29 mouse cellular contexts compared by ENCODE assay signal in genomic region chr7:141003248-141004010, GRCm38 (mm10). TPM values are rescaled to one million over a fixed set of nuclear protein-coding genes. Genes with fewer than 3 reads are reported as not detected.
DNase-seq lines count a peak whose midpoint lies in the region; ATAC-seq and TF ChIP-seq lines count a peak whose summit lies in the region.
"Had no signal": no experiment of that assay in that cellular context is flagged by ENCODE, and none has a peak within 500 bp of the region (broad histone marks: within the 10 kb centered on the region; RNA-seq: fewer than 3 reads in every experiment).

No protein-coding gene starts in this region.

- DNase-seq in liver, postnatal 0 days, result no peak
- peak; percentile 81 for DNase-seq in gonadal fat pad, adult 2 months (ENCODE audit: low read depth)
- DNase-seq in urinary bladder, postnatal 14 days (ENCODE audit: low spot score), result no peak
- DNase-seq: adrenal gland, adult 8-10 months; adrenal gland, postnatal 14 days; adrenal gland, postnatal 36 days; B cell, adult 2 months; cerebellum, adult 11 months; cerebellum, adult 18-20 months; cerebellum, adult 8-10 months; cerebellum, adult 9-11 months; cerebellum, postnatal 14 days; cerebellum, postnatal 36 days; embryo, embryonic 11 days; forebrain, postnatal 0 days had no signal

- ATAC-seq in liver, postnatal 0 days, result no peak
- ATAC-seq in liver, embryonic 12.5 days, result no peak
- ATAC-seq: activated CD4-positive, CD25-positive, alpha-beta regulatory T cell, adult 4 months; CD4-positive, CD25-positive, alpha-beta regulatory T cell, adult 4 months; forebrain, embryonic 13.5 days; forebrain, embryonic 15.5 days; forebrain, postnatal 0 days; Patski had no signal

- H3K9me3 ChIP-seq in liver, postnatal 0 days (ENCODE audit: low read length), result no peaks in the 10 kb centered on the region
- H3K9me3 ChIP-seq in liver, embryonic 12.5 days (replicated peaks), result no peaks in the 10 kb centered on the region
- H3K9me3 ChIP-seq: embryonic facial prominence, embryonic 13.5 days; embryonic facial prominence, embryonic 15.5 days; forebrain, embryonic 13.5 days; forebrain, embryonic 15.5 days; G1E had no signal

- no peak for TF ChIP-seq EP300 in liver, postnatal 0 days (IDR thresholded peaks at IDR 0.05; ENCODE audit: low read depth)

- H3K27ac ChIP-seq in liver, postnatal 0 days (ENCODE audit: low read depth), result peak overlapping the region; percentile 29; the same call in 1 of the 2 replicates
- H3K27ac ChIP-seq in liver, embryonic 12.5 days, result no peak overlapping the region
- peak overlapping the region; percentile 33; the same call in 1 of the 2 replicates for H3K27ac ChIP-seq in bone marrow, adult 2 months (ENCODE audit: control insufficient read depth, insufficient read depth, low read depth, low read length, poor library complexity)
- H3K27ac ChIP-seq: embryonic facial prominence, embryonic 13.5 days; embryonic facial prominence, embryonic 15.5 days; forebrain, embryonic 13.5 days; forebrain, embryonic 15.5 days had no signal

- H3K4me2 ChIP-seq in liver, postnatal 0 days (ENCODE audit: low read depth, low read length), result no peak overlapping the region
- H3K4me2 ChIP-seq in liver, embryonic 12.5 days, result no peak overlapping the region
- H3K4me2 ChIP-seq: embryonic facial prominence, embryonic 13.5 days; embryonic facial prominence, embryonic 15.5 days; forebrain, embryonic 13.5 days; forebrain, embryonic 15.5 days had no signal

- H3K36me3 ChIP-seq in liver, postnatal 0 days (replicated peaks; ENCODE audit: insufficient read depth, low read length), result no peaks in the 10 kb centered on the region
- H3K36me3 ChIP-seq in liver, embryonic 12.5 days, result no peaks in the 10 kb centered on the region
- H3K36me3 ChIP-seq: embryonic facial prominence, embryonic 13.5 days; embryonic facial prominence, embryonic 15.5 days; forebrain, embryonic 15.5 days; G1E had no signal

- H3K9ac ChIP-seq in liver, postnatal 0 days (replicated peaks), result no peak overlapping the region
- H3K9ac ChIP-seq in liver, embryonic 12.5 days, result no peak overlapping the region
- H3K9ac ChIP-seq: embryonic facial prominence, embryonic 13.5 days; embryonic facial prominence, embryonic 15.5 days; forebrain, embryonic 13.5 days; forebrain, embryonic 15.5 days; forebrain, postnatal 0 days had no signal

- H3K4me3 ChIP-seq in liver, postnatal 0 days (ENCODE audit: low read depth, low read length), result no peak overlapping the region
- H3K4me3 ChIP-seq in liver, embryonic 12.5 days, result no peak overlapping the region
- H3K4me3 ChIP-seq in bone marrow, adult 2 months (replicated peaks; ENCODE audit: control insufficient read depth, low read depth, low read length), result no peak overlapping the region
- H3K4me3 ChIP-seq: embryonic facial prominence, embryonic 13.5 days; embryonic facial prominence, embryonic 15.5 days; erythroblast, embryonic 14.5 days; forebrain, embryonic 13.5 days; forebrain, embryonic 15.5 days had no signal

- peaks cover 9% of the 10 kb centered on the region for H3K4me1 ChIP-seq in liver, postnatal 0 days (ENCODE audit: insufficient read depth)
- H3K4me1 ChIP-seq in liver, embryonic 12.5 days, result peaks cover 6% of the 10 kb centered on the region
- H3K4me1 ChIP-seq in bone marrow, adult 2 months (ENCODE audit: control insufficient read depth, insufficient read depth, low read length), result peaks cover 3% of the 10 kb centered on the region; the same call in 1 of the 2 replicates
- H3K4me1 ChIP-seq: forebrain, embryonic 13.5 days; forebrain, embryonic 15.5 days had no signal

- H3K27me3 ChIP-seq in liver, postnatal 0 days (ENCODE audit: insufficient read depth, low read length), result no peaks in the 10 kb centered on the region
- no peaks in the 10 kb centered on the region for H3K27me3 ChIP-seq in liver, embryonic 12.5 days (replicated peaks)
- H3K27me3 ChIP-seq: embryonic facial prominence, embryonic 13.5 days; embryonic facial prominence, embryonic 15.5 days; forebrain, embryonic 13.5 days; forebrain, embryonic 15.5 days; Patski had no signal

- 75% methylated on average over 5 of the region's 5 CpGs for WGBS in liver, postnatal 0 days (ENCODE audit: insufficient replicate concordance)
- WGBS in liver, embryonic 12.5 days (ENCODE audit: insufficient replicate concordance), result 61% methylated on average over 5 of the region's 5 CpGs
- WGBS in bone marrow, adult 2 months, result 77% methylated on average over 5 of the region's 5 CpGs

- no peak for TF ChIP-seq CTCF in liver, postnatal 0 days (IDR thresholded peaks at IDR 0.05; ENCODE audit: low read depth)
- no peak for TF ChIP-seq CTCF in bone marrow, adult 2 months (IDR thresholded peaks at IDR 0.05; ENCODE audit: control insufficient read depth, insufficient read depth, low read length)

- TF ChIP-seq POLR2A in bone marrow, adult 2 months (IDR thresholded peaks at IDR 0.05; ENCODE audit: borderline replicate concordance, control insufficient read depth, low read depth, low read length), result no peak

RNA-seq across cellular contexts. Expression of gene Ifitm3, which starts 7.1 kb away (rescaled TPM):
- 295 and 298 TPM in 2 replicates for polyA plus RNA-seq in liver, postnatal 0 days (2015; fragmentation: Nextera tagmentation; extraction: Ambion mirVana)
- 35.7 TPM in 2 replicates for polyA plus RNA-seq in liver, embryonic 12.5 days (2016; fragmentation: Nextera tagmentation; extraction: Ambion mirVana)
- 166 and 209 TPM in 2 replicates for polyA plus RNA-seq in bone marrow, adult 2 months (2011; ENCODE audit: insufficient read depth, insufficient read length, low replicate concordance, missing spikeins)
- 421 and 433 TPM in 2 replicates for polyA plus RNA-seq in gonadal fat pad, adult 2 months (2012; rRNA removed)
- polyA plus RNA-seq: G1E had no signal

RNA-seq across cellular contexts. Expression of gene Ifitm6, which starts 14.3 kb away (rescaled TPM):
- polyA plus RNA-seq in liver, postnatal 0 days (2015; fragmentation: Nextera tagmentation; extraction: Ambion mirVana), result 53.6 and 54.4 TPM in 2 replicates
- 1.4 and 2.7 TPM in 2 replicates for polyA plus RNA-seq in liver, embryonic 12.5 days (2016; fragmentation: Nextera tagmentation; extraction: Ambion mirVana)
- 195 and 524 TPM in 2 replicates for polyA plus RNA-seq in bone marrow, adult 2 months (2011; ENCODE audit: insufficient read depth, insufficient read length, low replicate concordance, missing spikeins)
- 10.2 and 16.1 TPM in 2 replicates for polyA plus RNA-seq in gonadal fat pad, adult 2 months (2012; rRNA removed)
- polyA plus RNA-seq: CD4-positive, CD25-positive, alpha-beta regulatory T cell, adult 4 months; embryonic facial prominence, embryonic 11.5 days; erythroblast, embryonic 14.5 days; forebrain, embryonic 11.5 days; forebrain, embryonic 13.5 days; forebrain, embryonic 15.5 days; G1E had no signal

RNA-seq across cellular contexts. Expression of gene Gm17387, which starts 25.5 kb away (rescaled TPM):
- polyA plus RNA-seq in liver, postnatal 0 days (2015; fragmentation: Nextera tagmentation; extraction: Ambion mirVana), result not detected in 2 replicates
- not detected in 2 replicates for polyA plus RNA-seq in liver, embryonic 12.5 days (2016; fragmentation: Nextera tagmentation; extraction: Ambion mirVana)
- not detected in 2 replicates for polyA plus RNA-seq in bone marrow, adult 2 months (2011; ENCODE audit: insufficient read depth, insufficient read length, low replicate concordance, missing spikeins)
- not detected in 2 replicates for polyA plus RNA-seq in gonadal fat pad, adult 2 months (2012; rRNA removed)
- polyA plus RNA-seq: activated CD4-positive, CD25-positive, alpha-beta regulatory T cell, adult 4 months; brain, embryonic 14.5 days; CD4-positive, CD25-positive, alpha-beta regulatory T cell, adult 4 months; embryonic facial prominence, embryonic 11.5 days; embryonic facial prominence, embryonic 13.5 days; embryonic facial prominence, embryonic 15.5 days; erythroblast, embryonic 14.5 days; forebrain, embryonic 11.5 days; forebrain, embryonic 13.5 days; forebrain, embryonic 15.5 days; forebrain, postnatal 0 days; G1E; Patski had no signal

RNA-seq across cellular contexts. Expression of gene Ifitm1, which starts 36.4 kb away (rescaled TPM):
- 33.4 and 38.6 TPM in 2 replicates for polyA plus RNA-seq in liver, postnatal 0 days (2015; fragmentation: Nextera tagmentation; extraction: Ambion mirVana)
- polyA plus RNA-seq in liver, embryonic 12.5 days (2016; fragmentation: Nextera tagmentation; extraction: Ambion mirVana), result 19.5 and 23.4 TPM in 2 replicates
- 32.8 and 82.9 TPM in 2 replicates for polyA plus RNA-seq in bone marrow, adult 2 months (2011; ENCODE audit: insufficient read depth, insufficient read length, low replicate concordance, missing spikeins)
- 73.9 and 89.5 TPM in 2 replicates for polyA plus RNA-seq in gonadal fat pad, adult 2 months (2012; rRNA removed)
- polyA plus RNA-seq: CD4-positive, CD25-positive, alpha-beta regulatory T cell, adult 4 months; G1E had no signal

RNA-seq across cellular contexts. Expression of gene Ifitm2, which starts 47.6 kb away (rescaled TPM):
- polyA plus RNA-seq in liver, postnatal 0 days (2015; fragmentation: Nextera tagmentation; extraction: Ambion mirVana), result 798 and 816 TPM in 2 replicates
- polyA plus RNA-seq in liver, embryonic 12.5 days (2016; fragmentation: Nextera tagmentation; extraction: Ambion mirVana), result 355 TPM in 2 replicates
- polyA plus RNA-seq in bone marrow, adult 2 months (2011; ENCODE audit: insufficient read depth, insufficient read length, low replicate concordance, missing spikeins), result 71.7 and 147 TPM in 2 replicates
- 841 and 986 TPM in 2 replicates for polyA plus RNA-seq in gonadal fat pad, adult 2 months (2012; rRNA removed)
